Mouse (Mus musculus): ENCODE measurements around the gene E2f4. TPM values are rescaled to one million over a fixed set of nuclear protein-coding genes. Genes with fewer than 3 reads are reported as not detected.

The E2f4 gene
- polyA plus RNA-seq, 1 experiment from 2014 or later: 57.5 TPM

GRCm38 (mm10) chr8:105298351-105299252 lies 1.1 kb downstream of the E2f4 start:
- H3K4me1 ChIP-seq (replicated peaks): peaks cover 23% of the 10 kb centered on the region
- peaks cover 45% of the 10 kb centered on the region for H3K36me3 ChIP-seq
- WGBS: 63% methylated on average over 18 of the region's 18 CpGs
- H3K27me3 ChIP-seq: peaks cover 4% of the 10 kb centered on the region; the same call in 1 of the 2 replicates
- ATAC-seq: no peak
- no peak overlapping the region for H3K27ac ChIP-seq
- peak overlapping the region; percentile 99 for H3K4me2 ChIP-seq (replicated peaks)
- peak overlapping the region; percentile 88 for H3K4me3 ChIP-seq (replicated peaks)
- H3K9ac ChIP-seq (replicated peaks): peak overlapping the region; percentile 90
- H3K9me3 ChIP-seq: no peaks in the 10 kb centered on the region

GRCm38 (mm10) chr8:105299962-105300361 lies 2.5 kb downstream of the E2f4 start:
- Histone ChIP-seq H3K36me3 (peaks cover 59% of the 10 kb centered on the region), H3K4me1 (replicated peaks) (peaks cover 31% of the 10 kb centered on the region), H3K27ac (no peak overlapping the region), H3K9me3 (no peaks in the 10 kb centered on the region), H3K4me2 (replicated peaks) (no peak overlapping the region), H3K9ac (replicated peaks) (no peak overlapping the region), H3K4me3 (replicated peaks) (no peak overlapping the region), H3K27me3 (no peaks in the 10 kb centered on the region; the same call in 1 of the 2 replicates)
- no peak for ATAC-seq
- WGBS: 98% methylated on average over 8 of the region's 8 CpGs

- Histone ChIP-seq H3K27ac (no peak overlapping the region), H3K36me3 (peaks cover 80% of the 10 kb centered on the region), H3K9ac (replicated peaks) (no peak overlapping the region), H3K9me3 (no peaks in the 10 kb centered on the region), H3K4me2 (replicated peaks) (no peak overlapping the region), H3K4me3 (replicated peaks) (no peak overlapping the region), H3K27me3 (no peaks in the 10 kb centered on the region), H3K4me1 (replicated peaks) (peaks cover 33% of the 10 kb centered on the region)
- 88% methylated on average over 8 of the region's 8 CpGs for WGBS
- ATAC-seq: no peak
Measured at GRCm38 (mm10) chr8:105303396-105303795, 5.9 kb downstream of the E2f4 start.

- Histone ChIP-seq H3K36me3 (peaks cover 83% of the 10 kb centered on the region), H3K27me3 (no peaks in the 10 kb centered on the region), H3K4me2 (replicated peaks) (no peak overlapping the region), H3K4me1 (replicated peaks) (peaks cover 28% of the 10 kb centered on the region), H3K9ac (replicated peaks) (no peak overlapping the region), H3K27ac (no peak overlapping the region), H3K4me3 (replicated peaks) (no peak overlapping the region), H3K9me3 (no peaks in the 10 kb centered on the region)
- 91% methylated on average over 9 of the region's 9 CpGs for WGBS
- no peak for ATAC-seq
Measured at GRCm38 (mm10) chr8:105303874-105304273, 6.4 kb downstream of the E2f4 start.

- H3K4me1 ChIP-seq (replicated peaks): peaks cover 21% of the 10 kb centered on the region
- WGBS: 75% methylated on average over 9 of the region's 9 CpGs
- H3K9ac ChIP-seq (replicated peaks): no peak overlapping the region
- H3K27ac ChIP-seq: no peak overlapping the region; the same call in 1 of the 2 replicates
- peaks cover 86% of the 10 kb centered on the region for H3K36me3 ChIP-seq
- no peak overlapping the region for H3K4me3 ChIP-seq (replicated peaks)
- no peaks in the 10 kb centered on the region for H3K9me3 ChIP-seq
- H3K4me2 ChIP-seq (replicated peaks): no peak overlapping the region
- peak; percentile 12; the same call in 1 of the 2 replicates for ATAC-seq
- H3K27me3 ChIP-seq: no peaks in the 10 kb centered on the region
Measured at GRCm38 (mm10) chr8:105304325-105305210, 7.1 kb downstream of the E2f4 start.

- 11% methylated on average over 30 of the region's 30 CpGs for WGBS
- Histone ChIP-seq H3K4me3 (replicated peaks) (no peak within 1 kb of the TSS), H3K27me3 (no peaks in the 10 kb centered on the region), H3K4me1 (replicated peaks) (peaks cover 21% of the 10 kb centered on the region), H3K27ac (no peak within 1 kb of the TSS; the same call in 1 of the 2 replicates), H3K36me3 (peaks cover 85% of the 10 kb centered on the region), H3K4me2 (replicated peaks) (peak within 1 kb of the TSS; percentile 45), H3K9ac (replicated peaks) (peak within 1 kb of the TSS; percentile 54), H3K9me3 (no peaks in the 10 kb centered on the region)
- peak; percentile 59 for ATAC-seq
Measured at GRCm38 (mm10) chr8:105305211-105306145, 8.0 kb downstream of the E2f4 start, which contains the start of gene Elmo3. TSS of gene Elmo3 (plus strand) at chr8:105305601.

- H3K27me3 ChIP-seq: no peaks in the 10 kb centered on the region
- WGBS: 66% methylated on average over 5 of the region's 5 CpGs
- peak; percentile 4 for ATAC-seq
- peaks cover 21% of the 10 kb centered on the region for H3K4me1 ChIP-seq (replicated peaks)
- H3K27ac ChIP-seq: no peak overlapping the region
- peaks cover 82% of the 10 kb centered on the region for H3K36me3 ChIP-seq
- H3K4me3 ChIP-seq (replicated peaks): no peak overlapping the region
- H3K9me3 ChIP-seq: no peaks in the 10 kb centered on the region
- peak overlapping the region; percentile 54; the same call in 1 of the 2 replicates for H3K9ac ChIP-seq (replicated peaks)
- H3K4me2 ChIP-seq (replicated peaks): peak overlapping the region; percentile 45
Measured at GRCm38 (mm10) chr8:105306146-105306691, 8.8 kb downstream of the E2f4 start.

GRCm38 (mm10) chr8:105307670-105308069 lies 10.2 kb downstream of the E2f4 start:
- ATAC-seq: no peak
- H3K9ac ChIP-seq (replicated peaks): no peak overlapping the region
- H3K4me1 ChIP-seq (replicated peaks): peaks cover 21% of the 10 kb centered on the region
- no peaks in the 10 kb centered on the region for H3K27me3 ChIP-seq
- H3K9me3 ChIP-seq: no peaks in the 10 kb centered on the region
- peaks cover 83% of the 10 kb centered on the region for H3K36me3 ChIP-seq
- H3K27ac ChIP-seq: no peak overlapping the region
- WGBS: 94% methylated on average over 13 of the region's 13 CpGs
- no peak overlapping the region for H3K4me3 ChIP-seq (replicated peaks)
- no peak overlapping the region for H3K4me2 ChIP-seq (replicated peaks)

GRCm38 (mm10) chr8:105308428-105308827 lies 11.0 kb downstream of the E2f4 start:
- 93% methylated on average over 10 of the region's 10 CpGs for WGBS
- Histone ChIP-seq H3K9ac (replicated peaks) (no peak overlapping the region), H3K4me3 (replicated peaks) (no peak overlapping the region), H3K4me1 (replicated peaks) (peaks cover 21% of the 10 kb centered on the region), H3K27ac (no peak overlapping the region), H3K36me3 (peaks cover 83% of the 10 kb centered on the region), H3K9me3 (no peaks in the 10 kb centered on the region), H3K27me3 (no peaks in the 10 kb centered on the region), H3K4me2 (replicated peaks) (no peak overlapping the region)
- no peak for ATAC-seq

GRCm38 (mm10) chr8:105309142-105309847 lies 11.8 kb downstream of the E2f4 start:
- H3K27me3 ChIP-seq: no peaks in the 10 kb centered on the region
- peaks cover 83% of the 10 kb centered on the region for H3K36me3 ChIP-seq
- H3K9me3 ChIP-seq: no peaks in the 10 kb centered on the region
- H3K9ac ChIP-seq (replicated peaks): no peak overlapping the region
- no peak overlapping the region for H3K4me3 ChIP-seq (replicated peaks)
- 83% methylated on average over 15 of the region's 15 CpGs for WGBS
- no peak overlapping the region for H3K4me2 ChIP-seq (replicated peaks)
- H3K4me1 ChIP-seq (replicated peaks): peaks cover 20% of the 10 kb centered on the region
- ATAC-seq: no peak
- no peak overlapping the region for H3K27ac ChIP-seq
